Mouse (Mus musculus) E14TG2a.4 (cell line): ENCODE data around the gene Gm10153.

Source experiments
- CTCF ChIP-seq: conservative IDR thresholded peaks from 2 replicates; pipeline ENCODE4 v1.5.1; 2014; ENCODE audit warnings: low read length
- NANOG ChIP-seq: IDR thresholded peaks from 2 replicates; pipeline ENCODE4 v1.6.1; 2014; ENCODE audit warnings: borderline replicate concordance, low read length, mixed read lengths

GRCm38 (mm10) chr7:142181021-142181420, 9.2 kb downstream of the Gm10153 start:
- TF ChIP-seq CTCF (no peak), NANOG (no peak)
